In the genomic region with DNA sequence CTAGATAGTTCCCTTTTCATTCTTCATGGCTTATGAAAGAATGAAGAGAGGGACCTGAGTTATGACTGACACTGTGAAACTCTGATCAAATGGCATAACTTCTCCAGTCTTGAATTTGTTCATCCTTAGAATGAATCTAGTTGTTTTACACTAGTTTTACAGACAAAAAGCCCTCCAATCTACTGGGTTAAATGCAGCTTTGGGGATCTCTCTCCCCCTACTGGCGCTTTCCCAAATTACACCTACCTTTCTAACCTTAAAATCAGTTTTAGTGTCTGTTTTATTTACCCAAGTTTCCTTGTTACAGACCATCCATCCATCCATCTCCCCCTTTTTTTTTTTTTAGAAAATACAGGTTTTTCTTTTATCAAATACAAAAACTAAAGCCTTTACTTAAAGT, we compare ENCODE assay signal across 10 mouse cellular contexts. TPM values are rescaled to one million over a fixed set of nuclear protein-coding genes. Genes with fewer than 3 reads are reported as not detected.
DNase-seq lines count a peak whose midpoint lies in the region; ATAC-seq and TF ChIP-seq lines count a peak whose summit lies in the region.
"Had no signal": no experiment of that assay in that cellular context is flagged by ENCODE, and none has a peak within 500 bp of the region (broad histone marks: within the 10 kb centered on the region; RNA-seq: fewer than 3 reads in every experiment).

No protein-coding gene starts in this region.

- H3K4me3 ChIP-seq in heart, postnatal 0 days (ENCODE audit: low read depth, low read length): no peak overlapping the region
- no peak overlapping the region for H3K4me3 ChIP-seq in ES-E14 (ENCODE audit: insufficient read depth in 1 of 2, low read depth in 1 of 2, low read length in 2 of 2, poor library complexity in 1 of 2, severe bottlenecking in 1 of 2)
- no peak overlapping the region for H3K4me3 ChIP-seq in hindbrain, embryonic 16.5 days (ENCODE audit: low read length)

- no peak for ATAC-seq in heart, postnatal 0 days (ENCODE audit: insufficient read depth, low read depth)
- no peak for ATAC-seq in hindbrain, embryonic 16.5 days

- H3K4me1 ChIP-seq in heart, postnatal 0 days (ENCODE audit: control insufficient read depth, insufficient read depth): no peaks in the 10 kb centered on the region
- H3K4me1 ChIP-seq in ES-E14 (ENCODE audit: control insufficient read depth in 2 of 2, insufficient read depth in 2 of 2, low read length in 2 of 2, poor library complexity in 1 of 2): peaks cover 0 to 5% of the 10 kb centered on the region in 2 experiments; a peak in 1 of 4 replicates
- H3K4me1 ChIP-seq in hindbrain, embryonic 16.5 days (ENCODE audit: control insufficient read depth, insufficient read depth, low read depth, low read length): no peaks in the 10 kb centered on the region

- peak; percentile 66 for TF ChIP-seq CTCF in heart, postnatal 0 days (IDR thresholded peaks at IDR 0.05; ENCODE audit: low read depth)

- DNase-seq in heart, postnatal 0 days (ENCODE audit: low spot score): peak; percentile 15
- no peak for DNase-seq in heart, adult 11 months
- peak; percentile 74 for DNase-seq in 3T3-L1 (ENCODE audit: low read depth, low spot score)
- DNase-seq in ES-E14 (ENCODE audit: low read depth, low spot score): peak; percentile 44
- DNase-seq in embryo, embryonic 10 days (ENCODE audit: low spot score): peak; percentile 11
- DNase-seq in layer of hippocampus, postnatal 14 days (ENCODE audit: low spot score in 2 of 2): peak; percentile 15 to 56
- peak; percentile 38 to 65 for DNase-seq in right cerebral cortex, postnatal 10 days (ENCODE audit: low spot score in 2 of 2)

- H3K27me3 ChIP-seq in heart, postnatal 0 days (ENCODE audit: control insufficient read depth, insufficient read depth, low read length): no peaks in the 10 kb centered on the region
- no peaks in the 10 kb centered on the region for H3K27me3 ChIP-seq in hindbrain, embryonic 16.5 days (replicated peaks; ENCODE audit: control insufficient read depth, insufficient read depth, low read length)

- peaks cover 6% of the 10 kb centered on the region for H3K36me3 ChIP-seq in heart, postnatal 0 days (replicated peaks; ENCODE audit: control insufficient read depth, insufficient read depth, low read length)
- no peaks in the 10 kb centered on the region for H3K36me3 ChIP-seq in ES-E14 (ENCODE audit: control insufficient read depth, insufficient read depth, low read length, poor library complexity, severe bottlenecking)
- H3K36me3 ChIP-seq in hindbrain, embryonic 16.5 days (ENCODE audit: control insufficient read depth, insufficient read depth, low read length): peaks cover 3% of the 10 kb centered on the region; the same call in 1 of the 2 replicates

- H3K27ac ChIP-seq in heart, postnatal 0 days (ENCODE audit: low read depth): no peak overlapping the region
- H3K27ac ChIP-seq in ES-E14 (ENCODE audit: insufficient read depth, low read depth, low read length, poor library complexity, severe bottlenecking): no peak overlapping the region
- no peak overlapping the region for H3K27ac ChIP-seq in hindbrain, embryonic 16.5 days (ENCODE audit: low read depth, low read length)

- H3K9me3 ChIP-seq in heart, postnatal 0 days (replicated peaks; ENCODE audit: control insufficient read depth, low read length): no peaks in the 10 kb centered on the region
- H3K9me3 ChIP-seq in ES-E14 (ENCODE audit: control insufficient read depth, insufficient read depth, low read depth, low read length): no peaks in the 10 kb centered on the region
- H3K9me3 ChIP-seq in hindbrain, embryonic 16.5 days (ENCODE audit: control insufficient read depth, low read length): no peaks in the 10 kb centered on the region

- whole genome bisulfite sequencing in heart, postnatal 0 days: 5% methylated on average over 1 of the region's 1 CpGs
- 6% methylated on average over 1 of the region's 1 CpGs for WGBS in hindbrain, embryonic 16.5 days

- no peak overlapping the region for H3K9ac ChIP-seq in heart, postnatal 0 days (replicated peaks; ENCODE audit: low read depth, low read length)
- no peak overlapping the region for H3K9ac ChIP-seq in ES-E14 (ENCODE audit: insufficient read depth, low read depth, low read length, poor library complexity, severe bottlenecking)
- no peak overlapping the region for H3K9ac ChIP-seq in hindbrain, embryonic 16.5 days (ENCODE audit: low read depth, low read length)

- H3K4me2 ChIP-seq in heart, postnatal 0 days (ENCODE audit: low read depth, low read length): no peak overlapping the region
- no peak overlapping the region for H3K4me2 ChIP-seq in hindbrain, embryonic 16.5 days (ENCODE audit: low read length)

- in situ Hi-C loops in ES-E14 (cut with MboI; ENCODE audit: low sequenced_read_pairs in 2 of 2, unreplicated experiment in 2 of 2): no loop called here

- no peak for TF ChIP-seq EP300 in heart, postnatal 0 days (IDR thresholded peaks at IDR 0.05; ENCODE audit: low read depth)

TF ChIP-seq in ES-E14, 5 proteins besides CTCF, POLR2A, EP300 and RAD21:
- TF ChIP-seq ZC3H11A (IDR thresholded peaks at IDR 0.05; ENCODE audit: borderline replicate concordance, low read depth, low read length) (peak; percentile 46; the same call in 1 of the 2 replicates), ZNF384 (IDR thresholded peaks at IDR 0.05; ENCODE audit: low read depth, low read length) (no peak)

RNA-seq across cellular contexts. Expression of gene Gm26741, which starts 27.6 kb away (rescaled TPM):
- total RNA-seq in heart, postnatal 0 days (2014; rRNA removed; ENCODE audit: low replicate concordance): not detected in 2 replicates
- not detected in 2 replicates for polyA plus RNA-seq in heart, postnatal 0 days (2015; fragmentation: Nextera tagmentation; extraction: Ambion mirVana)
- not detected in 2 replicates for total RNA-seq in ES-E14 (2012; rRNA removed)
- not detected for total RNA-seq in layer of hippocampus, postnatal 14 days (2021)
- polyA plus RNA-seq in hindbrain, embryonic 16.5 days (2015; fragmentation: Nextera tagmentation; extraction: Ambion mirVana): not detected in 2 replicates
- polyA plus RNA-seq: liver, embryonic 16.5 days; stomach, embryonic 14.5 days had no signal

RNA-seq across cellular contexts. Expression of gene Gopc, which starts 50.9 kb away (rescaled TPM):
- total RNA-seq in heart, postnatal 0 days (2014; rRNA removed; ENCODE audit: low replicate concordance): 7.4 and 8.1 TPM in 2 replicates
- polyA plus RNA-seq in heart, postnatal 0 days (2015; fragmentation: Nextera tagmentation; extraction: Ambion mirVana): 9.2 and 10.1 TPM in 2 replicates
- 6.9 and 9.1 TPM in 2 replicates for total RNA-seq in ES-E14 (2012; rRNA removed)
- 10 to 100 TPM; 44.7 to 45.1 TPM for total RNA-seq in layer of hippocampus, postnatal 14 days (2021)
- 28.1 and 29.6 TPM in 2 replicates for polyA plus RNA-seq in hindbrain, embryonic 16.5 days (2015; fragmentation: Nextera tagmentation; extraction: Ambion mirVana)

RNA-seq across cellular contexts. Expression of gene Nepn, which starts 57.8 kb away (rescaled TPM):
- not detected in 2 replicates for total RNA-seq in heart, postnatal 0 days (2014; rRNA removed; ENCODE audit: low replicate concordance)
- 0.10 TPM in 1 of 2 replicates, not detected in the other for polyA plus RNA-seq in heart, postnatal 0 days (2015; fragmentation: Nextera tagmentation; extraction: Ambion mirVana)
- total RNA-seq in ES-E14 (2012; rRNA removed): not detected in 2 replicates
- total RNA-seq in layer of hippocampus, postnatal 14 days (2021): not detected
- not detected in 2 replicates for polyA plus RNA-seq in hindbrain, embryonic 16.5 days (2015; fragmentation: Nextera tagmentation; extraction: Ambion mirVana)
